Mouse (Mus musculus) forebrain, postnatal 0 days (tissue): ENCODE measurements around the gene E130208F15Rik. TPM values are rescaled to one million over a fixed set of nuclear protein-coding genes. Genes with fewer than 3 reads are reported as not detected.

Source experiments
- ATAC-seq: fragments of 200-750 bp; cut with Nextera tagmentation; 2 replicates; pipeline ENCODE4 v1.8.0; 2017; ENCODE audit warnings: mild to moderate bottlenecking, moderate library complexity
- DNase-seq: peaks from one replicate; pipeline ENCODE4 v3.0.0-alpha.2; 2015
- H3K27ac ChIP-seq: fragments of 300-500 bp; sonication (generic); 2 replicates; pipeline ENCODE4 v1.5.1; 2014; ENCODE audit warnings: low read depth, mild to moderate bottlenecking, antibody characterized with exemption, low read length, moderate library complexity, mixed read lengths
- H3K27me3 ChIP-seq: fragments of 300-500 bp; sonication (generic); 2 replicates; pipeline ENCODE4 v1.6.1; 2014; ENCODE audit warnings: mild to moderate bottlenecking, low read length, mixed read lengths; ENCODE audit not compliant: insufficient read depth
- H3K36me3 ChIP-seq: fragments of 300-500 bp; sonication (generic); 2 replicates; pipeline ENCODE4 v1.6.1; 2014; ENCODE audit warnings: mild to moderate bottlenecking, moderate library complexity; ENCODE audit not compliant: insufficient read depth
- H3K4me1 ChIP-seq: fragments of 300-500 bp; sonication (generic); 2 replicates; pipeline ENCODE4 v1.6.1; 2014; ENCODE audit warnings: antibody characterized with exemption; ENCODE audit not compliant: insufficient read depth
- H3K4me2 ChIP-seq: fragments of 300-500 bp; sonication (generic); 2 replicates; pipeline ENCODE4 v1.6.1; 2014; ENCODE audit warnings: low read depth, mild to moderate bottlenecking, moderate library complexity
- H3K4me3 ChIP-seq: fragments of 300-500 bp; sonication (generic); 2 replicates; pipeline ENCODE4 v1.5.1; 2014; ENCODE audit warnings: low read depth, low read length, mixed read lengths
- H3K9ac ChIP-seq: fragments of 300-500 bp; sonication (generic); 2 replicates; pipeline ENCODE4 v1.6.1; 2014; ENCODE audit warnings: mild to moderate bottlenecking
- H3K9me3 ChIP-seq: fragments of 300-500 bp; sonication (generic); 2 replicates; pipeline ENCODE4 v1.6.1; 2016; ENCODE audit warnings: low read length
- CTCF ChIP-seq: sonication (generic); IDR thresholded peaks from 2 replicates; pipeline ENCODE4 v1.5.1; 2016; ENCODE audit warnings: antibody characterized with exemption, control low read depth, low read depth
- WGBS: fragments of 180-500 bp; shearing (Covaris S2); extraction: QIAGEN DNeasy Blood & Tissue Kit; methylation state at CpG from one replicate; pipeline ENCODE4 v1.1.7; 2014; 5-methylcytosine and 5-hydroxymethylcytosine counted together
- polyA plus RNA-seq: library from polyadenylated mRNA; unstranded; fragments of >200 nt; fragmentation: Nextera tagmentation; extraction: Ambion mirVana; gene quantifications from 2 replicates; pipeline ENCODE4 v1.2.1, GENCODE M21; 2015
- total RNA-seq: library from RNA; depleted of rRNA; stranded (reverse); fragments of >200 nt; gene quantifications from 2 replicates; pipeline ENCODE4 v1.2.3, GENCODE M21; 2014

E130208F15Rik gene
- total and polyA plus RNA-seq, 2 experiments from 2014 or later = 0.31 to 0.52 TPM

- Histone ChIP-seq H3K9ac (no peak overlapping the region), H3K4me2 (no peak overlapping the region), H3K4me1 (peaks cover 7% of the 10 kb centered on the region), H3K27ac (0 out of 2 replicates have a peak overlapping the region, but pooled peaks have one; percentile 1), H3K36me3 (no peaks in the 10 kb centered on the region), H3K9me3 (no peaks in the 10 kb centered on the region), H3K27me3 (no peaks in the 10 kb centered on the region), H3K4me3 (no peak overlapping the region)
- no peak for TF ChIP-seq CTCF
- DNase-seq (peak; percentile 77), ATAC-seq (no peak)
- WGBS = 11% methylated on average over 4 of the region's 4 CpGs
Observed at GRCm38 (mm10) chr7:30333436-30333835, 11.9 kb downstream of the E130208F15Rik start.

GRCm38 (mm10) chr7:30334563-30334962 lies 13.0 kb downstream of the E130208F15Rik start:
- no peak for DNase-seq
- H3K36me3 ChIP-seq = no peaks in the 10 kb centered on the region
- H3K27ac ChIP-seq = no peak overlapping the region
- no peaks in the 10 kb centered on the region for H3K27me3 ChIP-seq
- no peak for ATAC-seq
- H3K9me3 ChIP-seq = no peaks in the 10 kb centered on the region
- peaks cover 7% of the 10 kb centered on the region for H3K4me1 ChIP-seq
- no peak overlapping the region for H3K4me3 ChIP-seq
- no peak overlapping the region for H3K9ac ChIP-seq
- TF ChIP-seq CTCF = no peak
- no peak overlapping the region for H3K4me2 ChIP-seq
- WGBS = 58% methylated on average over 5 of the region's 5 CpGs

- H3K27ac ChIP-seq = no peak overlapping the region
- peak; percentile 59 for DNase-seq
Observed at GRCm38 (mm10) chr7:30335688-30336087, 14.1 kb downstream of the E130208F15Rik start.

GRCm38 (mm10) chr7:30336384-30336783 lies 14.8 kb downstream of the E130208F15Rik start:
- Histone ChIP-seq H3K4me1 (peaks cover 7% of the 10 kb centered on the region), H3K27me3 (no peaks in the 10 kb centered on the region), H3K4me3 (no peak overlapping the region), H3K4me2 (peak overlapping the region; percentile 31), H3K36me3 (no peaks in the 10 kb centered on the region), H3K27ac (0 out of 2 replicates have a peak overlapping the region, but pooled peaks have one; percentile 3), H3K9me3 (no peaks in the 10 kb centered on the region), H3K9ac (0 out of 2 replicates have a peak overlapping the region, but pooled peaks have one; percentile 1)
- ATAC-seq (peak; percentile 45), DNase-seq (peak; percentile 99)
- peak; percentile 100 for TF ChIP-seq CTCF
- 2% methylated on average over 9 of the region's 9 CpGs for WGBS

More at GRCm38 (mm10) chr7:30335688-30336087, 14.1 kb downstream of the E130208F15Rik start:
- WGBS = 47% methylated on average over 6 of the region's 6 CpGs
- ATAC-seq = no peak
- no peak for TF ChIP-seq CTCF
- Histone ChIP-seq H3K36me3 (no peaks in the 10 kb centered on the region), H3K9me3 (no peaks in the 10 kb centered on the region), H3K4me3 (no peak overlapping the region), H3K9ac (no peak overlapping the region), H3K27me3 (no peaks in the 10 kb centered on the region), H3K4me1 (peaks cover 7% of the 10 kb centered on the region), H3K4me2 (no peak overlapping the region)

- H3K36me3 ChIP-seq = no peaks in the 10 kb centered on the region
- no peak for ATAC-seq
- no peak for TF ChIP-seq CTCF
- H3K27ac ChIP-seq = no peak overlapping the region
- peaks cover 4% of the 10 kb centered on the region for H3K4me1 ChIP-seq
- H3K9ac ChIP-seq = no peak overlapping the region
- 53% methylated on average over 5 of the region's 5 CpGs for WGBS
- DNase-seq = no peak
- no peaks in the 10 kb centered on the region for H3K27me3 ChIP-seq
- no peak overlapping the region for H3K4me3 ChIP-seq
- no peak overlapping the region for H3K4me2 ChIP-seq
- no peaks in the 10 kb centered on the region for H3K9me3 ChIP-seq
Observed at GRCm38 (mm10) chr7:30339432-30340109, 18.0 kb downstream of the E130208F15Rik start.

GRCm38 (mm10) chr7:30346635-30347379 lies 25.3 kb downstream of the E130208F15Rik start:
- TF ChIP-seq CTCF = no peak

More at GRCm38 (mm10) chr7:30346635-30347379, 25.3 kb downstream of the E130208F15Rik start:
- Histone ChIP-seq H3K9me3 (no peaks in the 10 kb centered on the region), H3K4me2 (no peak overlapping the region), H3K27ac (no peak overlapping the region), H3K27me3 (peaks cover 3% of the 10 kb centered on the region; the same call in 1 of the 2 replicates), H3K4me3 (no peak overlapping the region), H3K36me3 (no peaks in the 10 kb centered on the region), H3K4me1 (0 out of 2 replicates have a peak, but pooled peaks cover 4% of the 10 kb centered on the region), H3K9ac (no peak overlapping the region)
- DNase-seq (no peak), ATAC-seq (no peak)
- 29% methylated on average over 21 of the region's 21 CpGs for WGBS
